Mouse (Mus musculus) spleen, postnatal 14 days (tissue): ENCODE data around the gene Cenpi.
A peak's percentile ranks its signal among the peaks of the same experiment; 100 is the strongest.
"Not testable (repeated sequence)": the region's sequence is repeated elsewhere in the genome, so short reads cannot be mapped to it uniquely, and the experiment has no call there.

Experiments used
- DNase-seq, 2 experiments: peaks; one replicate each; pipeline ENCODE4 v3.0.0; 2021 to 2022; ENCODE audit warnings: low spot score in 2 of 2

The Cenpi gene

DNA sequence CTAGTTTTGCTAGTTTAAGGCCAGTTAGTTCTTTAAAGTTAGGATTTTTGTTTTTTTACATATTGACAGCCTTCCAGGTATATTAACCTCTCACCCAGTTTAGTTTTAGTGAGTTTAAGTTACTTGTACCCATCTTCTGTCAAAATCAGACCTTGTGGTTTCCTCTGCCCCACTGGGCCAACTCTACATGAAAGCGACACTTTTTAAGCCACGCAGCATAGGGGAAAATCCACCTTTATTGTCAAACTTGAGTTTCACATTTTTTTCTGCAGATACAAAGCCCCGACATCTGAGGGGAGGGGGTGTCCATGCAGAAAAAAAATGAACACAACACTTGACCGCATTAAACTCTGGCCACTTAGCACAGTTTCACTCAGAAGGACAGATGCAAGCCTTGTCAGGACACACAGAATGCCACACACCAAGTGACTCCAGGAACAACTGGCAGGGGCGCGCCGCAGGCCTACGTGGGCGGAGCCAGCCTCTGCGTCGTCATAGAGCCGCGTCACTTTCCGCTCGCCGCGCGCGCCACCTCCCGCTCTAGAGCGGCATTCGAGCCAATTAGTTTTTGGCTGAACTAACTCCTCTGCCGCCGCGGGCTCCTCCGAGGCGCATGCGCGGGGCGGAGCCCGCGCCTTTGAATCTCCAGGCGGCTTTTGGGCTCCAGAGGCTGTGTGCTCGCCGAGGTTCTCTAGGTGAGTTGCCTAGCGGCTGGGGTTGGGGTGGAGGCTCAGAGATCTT is at the start of gene Cenpi:
Gene Cenpi, plus strand, starts transcription at position 551 of the 741 bp plus-strand sequence.
- peak; percentile 75 to 81 for DNase-seq

DNA sequence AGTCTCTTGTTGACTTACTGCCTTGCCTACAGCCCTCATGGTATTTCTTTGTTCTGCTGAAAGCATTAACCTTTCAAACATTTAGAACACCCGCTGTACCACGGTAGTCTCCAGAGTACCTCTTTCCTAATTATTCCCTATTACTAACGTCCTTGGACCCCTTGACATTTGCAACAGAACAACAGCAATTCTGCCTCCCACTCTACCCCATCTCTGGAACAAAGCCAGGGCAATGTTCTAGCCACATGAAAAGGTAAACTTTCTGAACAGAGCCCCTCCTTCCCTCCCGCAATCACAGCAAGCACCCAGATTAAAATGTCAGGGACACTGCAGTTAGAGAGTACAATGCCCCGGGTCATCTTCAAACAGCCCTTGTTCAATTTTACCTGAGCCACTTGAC is 46.7 kb upstream of the Cenpi start:
- no peak for DNase-seq

DNA sequence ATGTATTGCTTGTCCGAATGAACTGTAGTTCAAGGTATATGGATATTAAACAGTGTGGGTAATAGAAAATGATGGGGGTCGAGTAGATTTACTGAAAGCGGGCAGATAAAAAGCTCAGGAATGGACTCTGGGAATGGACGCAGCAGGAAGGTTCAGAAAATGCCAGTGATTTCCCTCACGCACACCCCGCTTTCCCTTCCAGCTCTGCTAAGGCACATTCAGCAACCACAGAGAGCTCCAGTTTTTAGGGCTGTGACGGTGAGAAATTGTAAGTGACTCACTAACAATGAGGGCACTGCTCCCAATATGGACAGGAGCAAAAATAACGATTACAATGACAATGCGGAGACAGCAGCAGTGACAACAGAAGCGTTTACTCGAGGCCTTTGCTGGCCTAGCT is 45.8 kb upstream of the Cenpi start:
- no peak for DNase-seq

DNA sequence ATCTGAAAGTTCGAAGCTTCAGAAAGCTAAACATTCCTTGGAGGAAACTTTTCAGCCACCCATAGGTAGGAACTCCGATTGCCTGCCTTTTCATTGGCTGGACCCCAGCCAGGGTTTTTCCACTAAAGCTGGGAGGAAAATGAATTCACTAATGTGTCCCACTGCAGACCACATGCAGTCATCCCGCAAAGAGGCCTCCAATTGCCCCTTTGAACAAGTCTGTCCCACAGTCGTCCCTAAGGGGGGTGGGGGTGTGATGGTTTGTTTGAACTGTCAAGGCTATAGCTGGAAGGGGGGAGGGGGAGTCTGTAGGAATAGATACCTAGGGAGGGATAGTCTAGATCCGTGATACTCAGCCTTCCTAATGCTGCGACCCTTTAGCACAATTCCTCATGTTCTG is 32.2 kb upstream of the Cenpi start:
- DNase-seq = no peak

DNA sequence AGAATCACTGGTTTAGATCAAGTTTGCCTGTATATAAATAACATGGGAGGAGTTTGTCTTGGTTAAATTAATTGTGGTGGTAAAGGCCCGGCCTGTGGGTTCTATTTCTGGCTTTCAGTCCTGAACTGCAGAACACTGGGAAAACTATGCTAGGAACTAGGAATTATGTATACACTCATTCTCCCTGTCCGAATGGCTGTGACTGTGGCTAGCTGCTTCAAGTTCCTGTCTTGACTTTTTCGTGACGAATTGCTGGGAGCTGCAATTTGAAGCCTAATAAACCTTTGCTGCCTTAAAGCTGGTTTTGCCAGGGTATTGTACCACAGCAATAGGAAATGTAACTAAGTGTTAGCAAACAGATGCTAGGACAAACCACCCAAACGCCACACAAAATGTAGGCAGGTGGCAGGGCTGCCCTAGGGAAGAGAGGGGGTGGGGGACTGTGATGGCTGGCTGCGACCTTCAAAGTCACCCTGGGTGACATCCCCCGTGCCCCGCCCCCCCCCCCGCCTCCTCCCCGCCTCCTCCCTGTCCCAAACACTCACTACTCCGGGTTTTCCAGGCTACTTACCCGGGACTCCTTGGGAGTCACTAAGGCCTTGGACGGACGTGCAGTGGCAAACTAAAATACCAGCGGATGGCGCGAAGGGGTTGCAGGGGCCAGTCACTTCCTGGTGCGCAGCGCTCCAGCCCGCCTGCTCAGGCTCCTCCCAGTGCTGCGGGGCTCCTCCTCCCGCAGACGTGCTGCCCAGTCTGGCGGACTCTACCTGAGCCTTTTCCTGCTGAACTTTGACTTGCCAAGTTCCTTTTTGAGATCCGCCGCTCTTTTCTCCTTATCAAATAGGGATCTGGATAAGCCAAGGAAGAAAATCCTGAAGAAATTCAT is 31.4 kb upstream of the Cenpi start, which contains the start of gene Trmt2b:
Gene Trmt2b, minus strand, starts transcription at position 710 of the 886 bp plus-strand sequence.
- DNase-seq = peak; percentile 32 to 41

DNA sequence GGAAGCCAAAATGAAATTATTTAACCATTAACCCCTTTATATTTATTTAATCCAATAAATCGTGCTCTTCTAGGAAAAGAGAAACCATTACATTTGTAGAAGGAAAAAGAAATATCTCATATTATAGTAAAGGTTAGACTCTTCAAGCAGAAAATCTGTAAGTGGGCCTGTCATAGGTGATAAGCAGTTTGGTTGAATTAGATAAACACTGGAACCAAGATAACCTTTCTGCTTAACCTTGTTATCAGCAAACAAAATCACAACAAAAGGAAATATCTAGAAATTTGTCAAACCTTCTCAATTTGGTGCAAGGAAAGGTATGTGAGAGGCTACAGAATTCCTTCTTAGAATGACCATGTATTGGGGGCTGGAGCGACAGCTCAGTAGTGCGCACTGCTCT is 27.4 kb upstream of the Cenpi start:
- no peak for DNase-seq

DNA sequence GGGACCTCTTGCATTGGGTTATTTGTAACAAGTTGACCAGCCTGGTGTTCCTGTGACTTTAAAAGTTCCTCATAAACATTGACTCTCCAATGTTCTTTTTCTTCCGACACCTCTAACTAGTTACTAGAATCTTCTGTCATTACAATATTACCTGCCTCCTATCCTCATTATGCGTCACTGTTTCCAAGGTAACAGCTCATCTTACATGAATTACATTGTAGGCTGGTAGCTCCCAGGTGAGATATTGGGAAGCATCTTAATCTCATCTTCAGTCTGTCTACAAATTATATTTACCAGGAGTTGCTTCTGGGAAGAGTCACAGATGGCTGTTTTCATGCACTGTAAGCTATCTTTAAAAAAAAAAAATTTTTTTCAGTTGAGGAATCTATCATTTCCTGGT is 22.8 kb upstream of the Cenpi start:
- no peak for DNase-seq

DNA sequence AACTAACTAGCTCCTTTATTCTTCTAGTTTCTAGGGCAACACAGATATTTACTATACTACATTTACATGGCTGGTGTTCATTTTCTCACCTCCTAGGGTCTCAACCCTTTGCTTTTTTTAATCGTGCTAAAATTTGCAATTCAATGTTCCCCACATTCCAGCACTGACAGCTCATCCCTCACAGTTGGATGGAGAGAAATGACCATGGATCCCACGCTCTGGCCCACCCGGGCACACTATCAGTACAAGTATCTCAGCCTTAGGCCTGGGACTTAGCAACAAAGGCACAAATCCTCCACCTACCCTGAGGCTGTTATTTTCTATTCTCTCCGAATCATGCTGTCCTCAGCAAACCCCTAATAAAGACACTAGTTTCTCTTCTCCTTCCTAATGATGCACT is 22.1 kb upstream of the Cenpi start:
- DNase-seq = no peak

DNA sequence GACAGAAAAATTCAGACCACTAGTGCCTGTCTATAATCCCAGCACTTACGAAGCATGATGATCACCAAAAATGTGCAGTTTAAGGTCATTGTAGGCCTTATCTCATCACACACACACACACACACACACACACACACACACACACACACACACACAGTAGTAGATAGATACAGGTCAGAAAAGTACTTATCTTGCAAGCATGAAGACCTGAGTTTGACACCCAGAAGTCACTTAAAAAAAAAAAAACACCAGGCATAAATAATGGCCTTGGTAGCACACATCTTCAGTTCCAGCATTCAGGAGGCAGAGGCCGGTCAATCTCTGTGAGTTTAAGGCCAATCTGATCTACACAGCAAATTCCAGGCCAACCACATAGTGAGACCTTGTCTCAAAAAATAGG is 20.6 kb upstream of the Cenpi start:
- DNase-seq = no peak

DNA sequence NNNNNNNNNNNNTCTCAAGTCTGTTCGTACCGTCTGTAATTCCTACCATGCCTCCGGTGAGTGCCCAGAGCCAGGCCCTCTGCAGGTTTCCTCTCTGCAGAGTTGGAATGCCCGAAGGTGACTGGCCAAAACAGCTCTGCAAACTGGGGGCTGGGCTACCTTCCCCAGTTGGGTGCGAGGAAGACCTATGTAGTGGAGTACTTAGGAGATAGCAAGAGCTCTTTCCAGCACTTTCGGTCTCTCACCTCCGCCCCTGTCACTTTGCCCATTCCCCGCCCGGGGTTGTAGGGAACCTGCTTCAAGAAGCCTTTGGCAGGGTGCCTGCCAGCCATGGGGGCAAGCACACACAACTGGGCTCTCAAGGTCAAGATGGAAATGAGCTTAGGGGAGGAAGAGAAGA is 11.6 kb upstream of the Cenpi start:
- no peak for DNase-seq

DNA sequence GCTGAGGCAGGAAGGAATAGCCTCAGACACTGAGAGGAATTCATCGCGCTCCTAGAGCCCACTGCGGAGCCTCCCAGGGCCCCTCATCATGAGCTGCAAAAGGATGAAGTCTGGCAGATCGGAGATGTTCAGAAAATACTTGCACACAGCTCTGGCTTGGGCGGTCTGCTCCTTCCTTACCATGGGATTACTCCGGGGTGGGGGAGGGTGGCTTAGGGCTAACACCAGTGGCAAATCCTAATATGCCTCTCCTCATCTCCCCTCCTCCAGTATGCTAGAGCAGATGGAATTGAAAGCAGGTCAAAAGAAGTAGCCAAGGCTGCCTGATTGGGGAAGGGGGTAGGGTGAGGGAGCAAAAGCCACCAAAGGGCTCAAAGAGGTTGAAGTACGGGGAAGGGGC is 11.1 kb upstream of the Cenpi start:
- no peak for DNase-seq

DNA sequence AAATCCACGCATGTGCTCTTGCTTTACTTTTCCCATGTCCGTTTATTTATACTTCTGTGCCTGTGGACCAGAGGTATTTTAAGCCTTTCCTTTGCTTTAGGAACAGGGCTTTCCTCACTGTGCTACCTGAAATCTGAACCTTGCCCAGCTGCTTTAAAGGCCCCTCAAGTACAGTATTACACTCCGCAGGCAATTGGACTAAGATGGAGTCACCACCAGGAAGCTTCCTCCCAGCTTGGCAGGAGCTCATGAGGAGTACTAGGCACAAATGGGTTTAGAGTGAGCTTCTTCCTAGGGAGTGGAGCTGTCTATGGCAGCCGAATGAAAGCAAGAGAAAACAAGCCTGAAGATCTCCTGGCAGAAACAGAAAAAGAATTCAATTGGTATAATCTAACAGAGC is 10.7 kb upstream of the Cenpi start:
- DNase-seq = no peak

DNA sequence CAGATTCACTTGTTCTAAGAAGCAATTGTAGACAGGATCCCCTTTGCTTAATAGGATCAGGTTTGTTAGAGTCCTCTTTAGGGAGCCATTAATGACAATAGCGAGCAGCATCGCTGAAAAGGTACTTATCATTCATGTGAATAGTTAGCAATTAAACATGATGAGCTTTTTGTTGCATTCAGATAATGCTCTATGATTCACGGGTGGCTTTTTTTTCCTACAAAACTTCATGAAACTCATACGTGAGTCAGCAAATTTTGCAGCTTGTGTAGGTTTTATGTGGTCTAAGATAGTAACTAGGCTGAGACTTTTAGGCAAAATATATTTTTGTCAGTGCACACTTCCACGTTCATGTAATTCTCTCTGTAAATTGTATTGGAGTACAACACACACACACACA is 7.7 kb upstream of the Cenpi start:
- no peak for DNase-seq

DNA sequence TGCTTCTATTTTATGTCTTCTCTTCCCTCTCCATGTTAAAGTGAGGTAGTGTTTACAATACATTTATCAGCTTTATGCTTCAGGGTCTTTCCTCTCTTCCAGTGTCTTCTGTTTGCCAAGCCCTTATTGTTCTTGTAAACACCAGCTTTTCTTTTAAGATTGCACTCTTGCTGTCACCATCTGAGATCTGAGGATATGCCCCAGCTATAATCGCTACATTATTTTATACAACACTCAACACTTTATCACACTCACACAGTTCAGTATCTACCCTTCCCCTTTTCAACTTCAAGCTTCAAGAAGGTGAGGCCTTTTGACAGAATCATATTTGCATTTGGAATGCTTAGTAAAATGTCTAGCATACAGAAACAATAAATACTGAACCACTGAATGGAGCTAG is 4.6 kb upstream of the Cenpi start:
- no peak for DNase-seq

DNA sequence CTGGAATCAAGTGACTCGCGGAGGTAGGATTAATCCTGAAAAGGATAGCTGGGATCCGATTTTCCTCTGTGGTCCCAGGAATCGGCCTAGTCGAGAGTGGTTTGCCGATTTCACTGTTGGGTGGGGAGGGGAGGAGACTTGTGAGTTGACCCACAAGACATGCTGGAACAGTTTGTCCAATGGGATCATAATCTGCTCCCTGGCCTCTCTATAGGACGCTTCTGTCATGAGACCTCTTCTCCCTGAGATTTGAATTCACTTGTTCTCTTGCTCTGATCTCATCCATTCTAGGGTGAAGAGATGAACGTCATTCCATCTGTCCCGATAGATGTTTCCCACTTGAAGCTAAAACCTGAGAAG is 371 bp downstream of the Cenpi start:
- no peak for DNase-seq

DNA sequence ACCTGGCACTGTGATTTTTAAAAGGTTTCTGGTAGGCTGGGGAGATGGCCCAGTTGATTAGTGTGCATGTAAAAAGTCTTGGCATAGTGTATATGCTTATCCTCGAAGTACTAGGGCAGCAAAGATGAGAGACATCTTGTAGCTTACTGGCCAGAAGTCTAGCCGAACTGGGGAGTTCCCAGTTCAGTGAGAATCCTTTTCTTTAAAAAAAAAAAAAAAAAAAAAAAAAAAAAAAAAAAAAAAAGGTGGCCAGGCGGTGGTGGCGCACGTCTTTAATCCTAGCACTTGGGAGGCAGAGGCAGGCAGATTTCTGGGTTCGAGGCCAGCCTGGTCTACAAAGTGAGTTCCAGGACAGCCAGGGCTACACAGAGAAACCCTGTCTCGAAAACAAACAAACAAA is 3.3 kb downstream of the Cenpi start:
- not testable (repeated sequence) for DNase-seq

DNA sequence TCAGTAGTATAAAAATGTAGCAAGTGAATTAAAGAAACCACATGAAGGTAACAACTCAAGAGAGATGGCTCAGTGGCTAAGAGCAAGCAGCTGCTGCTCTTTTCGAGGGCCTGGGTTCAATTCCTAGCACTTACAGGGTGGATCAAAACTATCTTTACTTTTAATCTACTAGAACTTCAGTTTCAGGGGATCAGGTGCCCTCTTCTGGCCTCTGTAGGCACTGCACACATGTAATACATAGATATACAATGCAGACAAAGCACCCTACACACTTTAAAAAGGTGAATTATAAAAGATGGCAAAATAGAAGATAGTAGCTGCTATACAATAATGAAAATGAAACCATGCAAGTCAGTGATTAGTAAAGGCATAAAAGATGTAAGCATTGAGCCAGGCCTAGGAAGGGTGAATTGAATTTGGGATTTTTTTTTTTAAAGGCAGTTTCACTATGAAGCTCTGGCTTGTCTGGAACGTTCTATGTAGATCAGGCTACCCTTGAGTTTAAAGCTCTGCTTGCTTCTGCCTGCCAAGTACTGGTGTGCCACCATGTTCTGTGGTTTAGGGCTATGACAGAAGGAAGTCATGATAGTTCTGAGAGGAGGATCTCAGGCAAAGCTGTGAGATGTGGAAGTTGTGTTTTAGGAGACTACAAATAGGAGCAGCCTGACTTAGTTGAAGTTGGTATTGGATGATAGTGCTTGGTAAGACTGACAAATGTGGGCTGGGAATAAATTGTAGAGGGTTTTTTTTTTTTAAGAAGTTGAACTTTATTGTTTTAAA is 11.5 kb downstream of the Cenpi start:
- DNase-seq = peak in 1 of 2 experiments; percentile 32

DNA sequence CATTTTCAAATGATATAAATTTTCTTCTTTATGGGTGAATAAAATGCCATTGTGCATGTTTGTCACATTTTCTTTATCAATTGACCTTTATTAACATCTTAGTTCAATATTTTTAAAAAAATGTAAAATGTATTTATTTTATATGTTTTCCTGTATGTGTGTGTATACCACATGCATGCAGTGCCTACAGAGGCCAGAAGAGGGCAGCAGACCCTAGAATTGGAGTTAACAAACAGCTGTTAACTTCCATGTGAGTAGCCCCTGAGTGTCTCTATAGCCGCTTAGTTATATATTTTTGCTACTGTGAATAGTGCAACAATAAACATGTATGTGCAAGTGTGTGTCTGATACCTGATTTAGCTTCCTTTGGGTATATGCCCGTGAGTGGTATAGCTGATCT is 25.4 kb downstream of the Cenpi start:
- peak in 1 of 2 experiments; percentile 4 for DNase-seq

DNA sequence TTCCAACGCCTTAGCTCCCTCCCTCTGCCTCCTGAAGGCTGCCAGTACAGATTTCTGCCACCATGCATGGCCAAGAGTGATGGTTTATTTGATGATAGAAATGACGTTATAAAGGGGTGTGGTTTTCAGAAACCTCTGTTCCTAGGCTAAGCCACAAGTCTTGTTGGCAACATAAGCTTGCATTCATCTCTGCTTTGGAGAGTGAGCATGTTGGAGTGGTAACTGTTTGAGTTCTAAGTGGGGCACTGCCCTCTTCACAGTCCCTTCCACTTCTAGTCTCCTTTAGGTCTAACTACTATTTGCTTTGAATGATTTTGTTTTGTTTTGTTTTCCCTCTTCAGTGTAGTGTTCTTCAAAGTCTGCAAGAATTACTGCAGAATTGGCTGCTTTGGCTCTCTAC is 34.9 kb downstream of the Cenpi start:
- no peak for DNase-seq

DNA sequence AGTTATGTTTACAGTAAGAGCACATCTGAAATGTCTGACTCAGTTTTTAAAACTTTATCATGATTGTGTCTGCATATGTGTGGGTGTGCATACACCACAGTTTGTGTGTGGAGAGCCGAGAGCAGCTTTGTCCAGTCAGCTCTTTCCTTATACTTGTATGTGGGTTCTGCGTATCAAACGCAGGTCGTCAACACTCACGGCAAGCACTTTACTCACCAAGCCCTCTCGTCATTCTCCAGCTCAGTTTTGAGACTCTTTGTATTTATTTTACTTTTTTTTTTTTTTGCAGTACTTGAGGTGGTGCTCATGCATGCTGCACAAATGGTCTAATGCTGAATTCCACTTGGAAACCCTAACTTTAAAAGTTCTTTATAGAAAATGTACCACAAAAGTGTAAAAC is 42.3 kb downstream of the Cenpi start:
- DNase-seq = no peak

DNA sequence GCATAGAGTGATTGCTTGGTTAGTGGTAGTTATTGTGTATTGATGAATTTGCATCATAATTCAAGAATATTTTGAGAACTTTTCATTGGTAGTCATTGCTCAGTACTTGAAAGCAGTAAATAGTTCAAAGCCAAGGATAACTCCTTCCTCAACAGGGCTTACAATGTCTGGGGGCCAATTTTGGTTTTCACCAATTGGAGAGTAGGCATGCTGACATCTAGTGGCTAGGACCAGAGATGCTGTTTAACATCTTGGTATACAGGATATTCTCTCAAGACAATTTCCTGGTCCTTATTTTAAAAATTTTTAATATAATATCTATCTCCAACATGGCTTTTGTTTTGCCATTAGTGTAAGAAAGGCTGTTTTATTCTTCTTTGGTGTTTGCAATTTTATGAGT is 46.0 kb downstream of the Cenpi start:
- DNase-seq = no peak

DNA sequence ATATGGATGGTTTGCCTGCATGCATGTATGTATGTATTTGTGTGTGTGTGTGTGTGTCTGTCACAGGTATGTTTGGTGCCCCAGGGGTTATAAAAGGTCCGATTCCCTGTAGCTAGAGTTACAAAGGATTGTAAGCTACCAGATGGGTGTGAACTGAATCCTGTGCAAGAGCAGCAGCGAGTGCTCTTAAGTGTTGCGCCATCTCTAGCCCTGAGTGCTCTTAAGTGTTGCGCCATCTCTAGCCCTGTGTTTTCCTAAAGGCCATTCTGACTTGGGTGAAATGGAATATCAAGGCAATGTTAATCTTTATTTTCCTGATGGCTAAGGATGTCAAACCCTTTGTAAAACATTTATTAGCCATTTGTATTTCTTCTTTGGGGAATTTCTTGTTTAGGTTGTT is 51.5 kb downstream of the Cenpi start:
- DNase-seq = no peak
